In genomic region chr7:3691919-3692318, GRCm38 (mm10) we compare ENCODE assay signal across 8 mouse cellular contexts. TPM values are rescaled to one million over a fixed set of nuclear protein-coding genes. Genes with fewer than 3 reads are reported as not detected.
A peak's percentile ranks its signal among the peaks of the same experiment; 100 is the strongest.
DNase-seq lines count a peak whose midpoint lies in the region; ATAC-seq and TF ChIP-seq lines count a peak whose summit lies in the region.

No protein-coding gene starts in this region.

- no peaks in the 10 kb centered on the region for H3K27me3 ChIP-seq in embryonic facial prominence, embryonic 11.5 days (ENCODE audit: control insufficient read depth, insufficient read depth, low read length)
- H3K27me3 ChIP-seq in intestine, embryonic 15.5 days (replicated peaks) = no peaks in the 10 kb centered on the region
- no peaks in the 10 kb centered on the region for H3K27me3 ChIP-seq in neural tube, embryonic 13.5 days

- no peak for TF ChIP-seq CTCF in left cerebral cortex, adult 2 months (IDR thresholded peaks at IDR 0.05)

- DNase-seq in left cerebral cortex, adult 2 months (ENCODE audit: extremely low spot score in 1 of 2, low spot score in 2 of 2) = no peak
- no peak for DNase-seq in left cerebral cortex, postnatal 4 days
- no peak for DNase-seq in embryonic facial prominence, embryonic 11.5 days (ENCODE audit: low spot score)
- no peak for DNase-seq in frontal cortex, postnatal 36 days (ENCODE audit: low spot score in 2 of 2)
- no peak for DNase-seq in adrenal gland, adult 18-20 months (ENCODE audit: low spot score in 2 of 2)

- peak overlapping the region; percentile 81 for H3K4me2 ChIP-seq in embryonic facial prominence, embryonic 11.5 days (ENCODE audit: low read depth, low read length)
- H3K4me2 ChIP-seq in intestine, embryonic 15.5 days (replicated peaks) = peak overlapping the region; percentile 88
- H3K4me2 ChIP-seq in neural tube, embryonic 13.5 days = peak overlapping the region; percentile 81

- no peak for ATAC-seq in embryonic facial prominence, embryonic 11.5 days (replicated peaks; ENCODE audit: insufficient number of reproducible peaks, low FRiP score, low TSS enrichment, low read depth)
- ATAC-seq in intestine, embryonic 15.5 days = no peak
- ATAC-seq in neural tube, embryonic 13.5 days (ENCODE audit: low read depth) = no peak
- no peak for ATAC-seq in cerebellum, adult (ENCODE audit: insufficient number of reproducible peaks, low FRiP score, low TSS enrichment)

- peak overlapping the region; percentile 85 for H3K4me3 ChIP-seq in left cerebral cortex, adult 2 months
- H3K4me3 ChIP-seq in embryonic facial prominence, embryonic 11.5 days (ENCODE audit: low read depth, low read length) = peak overlapping the region; percentile 70
- H3K4me3 ChIP-seq in intestine, embryonic 15.5 days (replicated peaks) = peak overlapping the region; percentile 67
- H3K4me3 ChIP-seq in neural tube, embryonic 13.5 days = peak overlapping the region; percentile 80

- no peaks in the 10 kb centered on the region for H3K9me3 ChIP-seq in embryonic facial prominence, embryonic 11.5 days (replicated peaks; ENCODE audit: control insufficient read depth, low read length)
- no peaks in the 10 kb centered on the region for H3K9me3 ChIP-seq in intestine, embryonic 15.5 days
- H3K9me3 ChIP-seq in neural tube, embryonic 13.5 days = no peaks in the 10 kb centered on the region

- peak overlapping the region; percentile 93 for H3K27ac ChIP-seq in left cerebral cortex, adult 2 months
- no peak overlapping the region for H3K27ac ChIP-seq in embryonic facial prominence, embryonic 11.5 days (replicated peaks; ENCODE audit: low read depth, low read length)
- H3K27ac ChIP-seq in intestine, embryonic 15.5 days = peak overlapping the region; percentile 97
- H3K27ac ChIP-seq in neural tube, embryonic 13.5 days (replicated peaks) = peak overlapping the region; percentile 94; the same call in 1 of the 2 replicates

- H3K9ac ChIP-seq in embryonic facial prominence, embryonic 11.5 days (replicated peaks; ENCODE audit: low read length) = peak overlapping the region; percentile 87
- H3K9ac ChIP-seq in intestine, embryonic 15.5 days = peak overlapping the region; percentile 89
- peak overlapping the region; percentile 92 for H3K9ac ChIP-seq in neural tube, embryonic 13.5 days

- no peaks in the 10 kb centered on the region for H3K4me1 ChIP-seq in embryonic facial prominence, embryonic 11.5 days (ENCODE audit: control insufficient read depth, insufficient read depth, low read length)
- H3K4me1 ChIP-seq in intestine, embryonic 15.5 days (replicated peaks) = peaks cover 21% of the 10 kb centered on the region
- peaks cover 40% of the 10 kb centered on the region for H3K4me1 ChIP-seq in neural tube, embryonic 13.5 days (replicated peaks)

- H3K36me3 ChIP-seq in embryonic facial prominence, embryonic 11.5 days (replicated peaks; ENCODE audit: control insufficient read depth, insufficient read depth, low read depth, low read length) = no peaks in the 10 kb centered on the region; the same call in 1 of the 2 replicates
- no peaks in the 10 kb centered on the region for H3K36me3 ChIP-seq in intestine, embryonic 15.5 days
- peaks cover 32% of the 10 kb centered on the region for H3K36me3 ChIP-seq in neural tube, embryonic 13.5 days

- intact Hi-C loops in left cerebral cortex, adult 2 months (cut with DNase I) = loop anchor here (2.0 to 10.0 kb wide), 3 partner anchors 45 to 1373 kb away; partner anchors contain the start of gene U2af2
- intact Hi-C loops in left cerebral cortex, postnatal 4 days (cut with DNase I) = loop anchor here (10.0 kb wide), 1 partner anchor 453 kb away; no protein-coding TSS in a partner anchor

- 40% methylated on average over 3 of the region's 3 CpGs for WGBS in embryonic facial prominence, embryonic 11.5 days
- 16% methylated on average over 3 of the region's 3 CpGs for WGBS in intestine, embryonic 15.5 days
- 39% methylated on average over 3 of the region's 3 CpGs for WGBS in neural tube, embryonic 13.5 days

RNA-seq across cellular contexts. Expression of gene Tsen34, which starts 0.7 kb away (rescaled TPM):
- 10 to 100 TPM; 77.0 to 79.0 TPM for total RNA-seq in left cerebral cortex, adult 2 months (2021)
- total RNA-seq in left cerebral cortex, postnatal 4 days (2021) = 100 to 1,000 TPM; 125 to 129 TPM
- polyA plus RNA-seq in embryonic facial prominence, embryonic 11.5 days (2014; fragmentation: Nextera tagmentation; extraction: Ambion mirVana) = 257 and 283 TPM in 2 replicates
- 230 and 235 TPM in 2 replicates for polyA plus RNA-seq in intestine, embryonic 15.5 days (2015; fragmentation: Nextera tagmentation; extraction: Ambion mirVana)
- 223 and 227 TPM in 2 replicates for polyA plus RNA-seq in neural tube, embryonic 13.5 days (2015; fragmentation: Nextera tagmentation; extraction: Ambion mirVana)
- 100 to 1,000 TPM in 1 of 2 experiments, 10 to 100 TPM in 1; 87.7 to 105 TPM for total RNA-seq in adrenal gland, adult 18-20 months (2021)

RNA-seq across cellular contexts. Expression of gene Mboat7, which starts 1.4 kb away (rescaled TPM):
- 100 to 1,000 TPM; 235 to 238 TPM for total RNA-seq in left cerebral cortex, adult 2 months (2021)
- total RNA-seq in left cerebral cortex, postnatal 4 days (2021) = 100 to 1,000 TPM; 132 to 147 TPM
- polyA plus RNA-seq in embryonic facial prominence, embryonic 11.5 days (2014; fragmentation: Nextera tagmentation; extraction: Ambion mirVana) = 27.6 and 28.4 TPM in 2 replicates
- 55.3 and 57.2 TPM in 2 replicates for polyA plus RNA-seq in intestine, embryonic 15.5 days (2015; fragmentation: Nextera tagmentation; extraction: Ambion mirVana)
- 58.7 and 64.6 TPM in 2 replicates for polyA plus RNA-seq in neural tube, embryonic 13.5 days (2015; fragmentation: Nextera tagmentation; extraction: Ambion mirVana)
- 10 to 100 TPM; 61.3 to 82.9 TPM for total RNA-seq in adrenal gland, adult 18-20 months (2021)

RNA-seq across cellular contexts. Expression of gene Rps9, which starts 11.9 kb away (rescaled TPM):
- total RNA-seq in left cerebral cortex, adult 2 months (2021) = 100 to 1,000 TPM; 325 to 326 TPM
- total RNA-seq in left cerebral cortex, postnatal 4 days (2021) = 100 to 1,000 TPM; 693 to 718 TPM
- polyA plus RNA-seq in embryonic facial prominence, embryonic 11.5 days (2014; fragmentation: Nextera tagmentation; extraction: Ambion mirVana) = 1,406 and 1,416 TPM in 2 replicates
- 1,501 and 1,565 TPM in 2 replicates for polyA plus RNA-seq in intestine, embryonic 15.5 days (2015; fragmentation: Nextera tagmentation; extraction: Ambion mirVana)
- 986 and 989 TPM in 2 replicates for polyA plus RNA-seq in neural tube, embryonic 13.5 days (2015; fragmentation: Nextera tagmentation; extraction: Ambion mirVana)
- 100 to 1,000 TPM; 858 to 933 TPM for total RNA-seq in adrenal gland, adult 18-20 months (2021)

RNA-seq across cellular contexts. Expression of gene Tmc4, which starts 14.6 kb away (rescaled TPM):
- 10 to 100 TPM in 1 of 2 experiments, 1 to 10 TPM in 1; 7.4 to 14.6 TPM for total RNA-seq in left cerebral cortex, adult 2 months (2021)
- 1 to 10 TPM; 7.5 to 8.3 TPM for total RNA-seq in left cerebral cortex, postnatal 4 days (2021)
- 3.9 and 4.3 TPM in 2 replicates for polyA plus RNA-seq in embryonic facial prominence, embryonic 11.5 days (2014; fragmentation: Nextera tagmentation; extraction: Ambion mirVana)
- polyA plus RNA-seq in intestine, embryonic 15.5 days (2015; fragmentation: Nextera tagmentation; extraction: Ambion mirVana) = 73.4 and 82.6 TPM in 2 replicates
- polyA plus RNA-seq in neural tube, embryonic 13.5 days (2015; fragmentation: Nextera tagmentation; extraction: Ambion mirVana) = 3.6 and 4.4 TPM in 2 replicates
- total RNA-seq in adrenal gland, adult 18-20 months (2021) = 10 to 100 TPM; 11.0 to 12.9 TPM

RNA-seq across cellular contexts. Expression of gene Leng1, which starts 26.3 kb away (rescaled TPM):
- total RNA-seq in left cerebral cortex, adult 2 months (2021) = 1 to 10 TPM; 5.4 to 6.1 TPM
- 1 to 10 TPM; 6.2 to 8.2 TPM for total RNA-seq in left cerebral cortex, postnatal 4 days (2021)
- 15.3 and 16.5 TPM in 2 replicates for polyA plus RNA-seq in embryonic facial prominence, embryonic 11.5 days (2014; fragmentation: Nextera tagmentation; extraction: Ambion mirVana)
- 19.5 and 20.2 TPM in 2 replicates for polyA plus RNA-seq in intestine, embryonic 15.5 days (2015; fragmentation: Nextera tagmentation; extraction: Ambion mirVana)
- 18.0 and 18.7 TPM in 2 replicates for polyA plus RNA-seq in neural tube, embryonic 13.5 days (2015; fragmentation: Nextera tagmentation; extraction: Ambion mirVana)
- total RNA-seq in adrenal gland, adult 18-20 months (2021) = 10 to 100 TPM; 14.0 to 14.2 TPM
